Mouse (Mus musculus) liver, adult 2 months (tissue): ENCODE results near the gene Cdc14a. TPM values are rescaled to one million over a fixed set of nuclear protein-coding genes. Genes with fewer than 3 reads are reported as not detected.

ENCODE experiments used
- DNase-seq: peaks from one replicate; pipeline ENCODE4 v3.0.0-alpha.2; 2011; ENCODE audit warnings: low read depth, low spot score; ENCODE audit errors: extremely low read depth
- H3K27ac ChIP-seq: fragments of 200-500 bp; replicated peaks from 2 replicates; pipeline ENCODE4 v1.5.1; 2012; ENCODE audit warnings: low read depth, mild to moderate bottlenecking, control low read depth, inconsistent platforms, low read length; ENCODE audit not compliant: insufficient read depth
- H3K27me3 ChIP-seq: fragments of 200-500 bp; 2 replicates; pipeline ENCODE4 v1.6.1; 2012; ENCODE audit warnings: mild to moderate bottlenecking, moderate library complexity, low read length, inconsistent platforms; ENCODE audit not compliant: control insufficient read depth, insufficient read depth
- H3K36me3 ChIP-seq: fragments of 200-500 bp; 2 replicates; pipeline ENCODE4 v1.6.1; 2012; ENCODE audit warnings: low read length, inconsistent platforms; ENCODE audit not compliant: control insufficient read depth, insufficient read depth
- H3K4me1 ChIP-seq: fragments of 200-500 bp; 2 replicates; pipeline ENCODE4 v1.6.1; 2011; ENCODE audit warnings: low read length; ENCODE audit not compliant: control insufficient read depth, insufficient read depth
- H3K4me3 ChIP-seq: fragments of 200-500 bp; 2 replicates; pipeline ENCODE4 v1.5.1; 2011; ENCODE audit warnings: low read depth, mild to moderate bottlenecking, control low read depth, low read length, moderate library complexity; ENCODE audit not compliant: insufficient read depth
- H3K79me2 ChIP-seq: fragments of 200-500 bp; 2 replicates; pipeline ENCODE4 v1.6.1; 2012; ENCODE audit warnings: inconsistent platforms, mild to moderate bottlenecking, low read length, moderate library complexity; ENCODE audit not compliant: control insufficient read depth, insufficient read depth
- H3K9ac ChIP-seq: fragments of 200-500 bp; 2 replicates; pipeline ENCODE4 v1.6.1; 2012; ENCODE audit warnings: low read depth, mild to moderate bottlenecking, control low read depth, inconsistent platforms, low read length
- CTCF ChIP-seq: fragments of 200-500 bp; IDR thresholded peaks from 2 replicates; pipeline ENCODE4 v1.5.1; 2011; ENCODE audit warnings: low read depth, low read length, control low read depth
- POLR2A ChIP-seq: fragments of 200-500 bp; IDR thresholded peaks from 2 replicates; pipeline ENCODE4 v1.6.1; 2011; ENCODE audit warnings: low read length, control low read depth; ENCODE audit not compliant: insufficient read depth; ENCODE audit errors: extremely low read depth
- WGBS: fragments of 180-500 bp; shearing (Covaris S2); methylation state at CpG from one replicate; pipeline ENCODE4 v1.1.7; 2018; 5-methylcytosine and 5-hydroxymethylcytosine counted together
- polyA plus RNA-seq: library from polyadenylated mRNA; depleted of rRNA; stranded (reverse); fragments of >200 nt; gene quantifications from 2 replicates; pipeline ENCODE4 v1.2.3, GENCODE M21; 2012
- total RNA-seq: library from RNA; depleted of rRNA; stranded (reverse); fragments of >200 nt; gene quantifications from 2 replicates; pipeline ENCODE4 v1.2.3, GENCODE M21; 2014

Cdc14a gene
- total and polyA plus RNA-seq, 2 experiments, result 0.50 to 1.1 TPM

GRCm38 (mm10) chr3:116327616-116328004 lies 96.2 kb downstream of the Cdc14a start:
- Histone ChIP-seq H3K27ac (no peak overlapping the region), H3K27me3 (no peaks in the 10 kb centered on the region), H3K4me1 (peaks cover 4% of the 10 kb centered on the region; the same call in 1 of the 2 replicates), H3K4me3 (no peak overlapping the region), H3K36me3 (no peaks in the 10 kb centered on the region), H3K9ac (no peak overlapping the region), H3K79me2 (no peaks in the 10 kb centered on the region)
- DNase-seq, result no peak
- TF ChIP-seq POLR2A (no peak), CTCF (no peak)
- 48% methylated on average over 10 of the region's 10 CpGs for WGBS

- WGBS, result 8% methylated on average over 23 of the region's 23 CpGs
- Histone ChIP-seq H3K27me3 (no peaks in the 10 kb centered on the region), H3K4me1 (peaks cover 4% of the 10 kb centered on the region; the same call in 1 of the 2 replicates), H3K9ac (no peak overlapping the region), H3K4me3 (no peak overlapping the region), H3K79me2 (no peaks in the 10 kb centered on the region), H3K27ac (no peak overlapping the region), H3K36me3 (no peaks in the 10 kb centered on the region)
- peak; percentile 72 for DNase-seq
- no peak for TF ChIP-seq POLR2A
- peak; percentile 100 for TF ChIP-seq CTCF
Measured at GRCm38 (mm10) chr3:116327001-116327615, 96.7 kb downstream of the Cdc14a start.

GRCm38 (mm10) chr3:116325501-116325900 lies 98.3 kb downstream of the Cdc14a start:
- 96% methylated on average over 2 of the region's 2 CpGs for WGBS

DNA sequence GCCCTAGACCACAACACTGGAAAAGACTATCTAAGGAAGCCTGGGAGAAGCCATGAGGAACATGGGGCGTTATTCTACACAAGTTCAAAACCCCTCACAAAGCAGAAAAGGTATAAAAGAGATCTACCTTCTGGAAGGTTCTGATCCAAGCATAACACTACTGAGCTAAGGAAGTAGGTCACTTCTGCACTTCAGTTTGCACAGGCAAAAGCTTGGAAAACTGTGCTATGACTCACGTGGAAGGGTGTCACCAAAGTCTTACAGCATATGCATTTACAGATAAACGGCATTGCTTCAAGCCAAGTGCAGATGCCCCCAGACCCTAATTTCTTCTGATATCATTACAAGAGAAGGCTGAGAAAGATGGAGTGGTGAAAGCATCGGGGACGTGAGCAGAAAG lies 104.1 kb downstream of the Cdc14a start:
- no peak for DNase-seq
- Histone ChIP-seq H3K4me1 (no peaks in the 10 kb centered on the region), H3K36me3 (no peaks in the 10 kb centered on the region), H3K27ac (no peak overlapping the region), H3K27me3 (no peaks in the 10 kb centered on the region), H3K9ac (no peak overlapping the region), H3K79me2 (no peaks in the 10 kb centered on the region), H3K4me3 (no peak overlapping the region)
- TF ChIP-seq POLR2A, result no peak
- no peak for TF ChIP-seq CTCF
- WGBS, result 95% methylated on average over 5 of the region's 5 CpGs

More at GRCm38 (mm10) chr3:116325501-116325900, 98.3 kb downstream of the Cdc14a start:
- H3K27me3 ChIP-seq, result no peaks in the 10 kb centered on the region
- H3K27ac ChIP-seq, result no peak overlapping the region
- H3K4me3 ChIP-seq, result no peak overlapping the region
- H3K9ac ChIP-seq, result no peak overlapping the region
- TF ChIP-seq CTCF (no peak), POLR2A (no peak)
- peaks cover 4% of the 10 kb centered on the region; the same call in 1 of the 2 replicates for H3K4me1 ChIP-seq
- no peaks in the 10 kb centered on the region for H3K36me3 ChIP-seq
- no peak for DNase-seq
- H3K79me2 ChIP-seq, result no peaks in the 10 kb centered on the region

DNA sequence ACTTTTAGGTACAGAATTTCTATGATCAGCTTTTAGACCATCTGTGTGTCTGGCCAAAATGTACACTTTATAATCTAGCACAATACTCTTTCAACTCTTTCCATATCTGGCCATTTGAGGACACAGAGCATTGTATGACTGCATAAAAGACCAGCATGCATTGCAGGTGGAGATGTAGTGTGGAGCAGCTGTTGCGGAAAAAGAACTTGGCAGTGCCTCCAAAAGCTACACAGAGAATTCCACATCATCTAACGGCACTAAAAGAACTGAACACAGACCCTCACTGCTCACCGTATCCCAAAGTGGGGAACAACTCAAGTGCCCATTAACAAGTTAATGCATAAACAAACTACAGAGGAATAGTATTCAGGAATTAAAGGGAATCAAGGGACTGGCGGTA lies 112.0 kb downstream of the Cdc14a start:
- no peak for DNase-seq
- TF ChIP-seq POLR2A, result no peak
- no peak overlapping the region for H3K4me3 ChIP-seq
- no peaks in the 10 kb centered on the region for H3K36me3 ChIP-seq
- H3K9ac ChIP-seq, result no peak overlapping the region
- no peaks in the 10 kb centered on the region for H3K79me2 ChIP-seq
- WGBS, result 99% methylated on average over 4 of the region's 4 CpGs
- H3K27ac ChIP-seq, result no peak overlapping the region
- H3K4me1 ChIP-seq, result no peaks in the 10 kb centered on the region
- no peaks in the 10 kb centered on the region for H3K27me3 ChIP-seq

DNA sequence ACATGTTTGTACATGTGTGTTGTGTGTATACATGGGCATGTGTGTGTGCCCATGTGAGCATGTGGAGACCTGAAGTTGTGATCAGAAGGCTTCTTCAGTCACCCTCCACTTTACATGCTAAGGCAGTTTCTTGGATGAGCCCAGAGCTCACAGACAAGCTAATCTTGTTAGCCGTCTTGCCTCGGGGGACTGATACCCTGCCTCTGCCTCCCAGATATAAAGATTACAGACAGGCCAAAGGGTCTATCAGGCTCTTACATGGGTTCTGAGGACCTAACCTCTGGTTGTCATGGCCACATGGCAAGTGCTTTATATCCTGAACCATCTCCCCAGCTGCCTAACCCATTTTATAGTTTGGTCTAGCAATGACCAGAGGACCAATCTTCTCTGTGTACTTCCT lies 112.7 kb downstream of the Cdc14a start:
- 98% methylated on average over 2 of the region's 2 CpGs for WGBS
- no peak for TF ChIP-seq POLR2A
- TF ChIP-seq CTCF, result no peak

More for the DNA sequence above, 112.7 kb downstream of the Cdc14a start:
- Histone ChIP-seq H3K4me1 (no peaks in the 10 kb centered on the region), H3K79me2 (no peaks in the 10 kb centered on the region), H3K27ac (no peak overlapping the region), H3K36me3 (no peaks in the 10 kb centered on the region), H3K27me3 (no peaks in the 10 kb centered on the region), H3K9ac (no peak overlapping the region), H3K4me3 (no peak overlapping the region)
- no peak for DNase-seq
